Mouse (Mus musculus): ENCODE results near the gene Depdc1b.

GRCm38 (mm10) chr13:108298241-108298640 lies 17.9 kb upstream of the Depdc1b start:
- TF ChIP-seq CTCF (IDR thresholded peaks at IDR 0.05; ENCODE audit: extremely low read depth, insufficient read depth, low read length) (no peak), POLR2A (IDR thresholded peaks at IDR 0.05; ENCODE audit: extremely low read depth, insufficient read depth, low read length) (no peak)
